Mouse (Mus musculus): ENCODE data around the gene Trim44. TPM values are rescaled to one million over a fixed set of nuclear protein-coding genes. Genes with fewer than 3 reads are reported as not detected.

The Trim44 gene
- 40.3 and 50.8 TPM in 2 replicates for polyA plus RNA-seq (2015; fragmentation: Nextera tagmentation; extraction: Ambion mirVana)

DNA sequence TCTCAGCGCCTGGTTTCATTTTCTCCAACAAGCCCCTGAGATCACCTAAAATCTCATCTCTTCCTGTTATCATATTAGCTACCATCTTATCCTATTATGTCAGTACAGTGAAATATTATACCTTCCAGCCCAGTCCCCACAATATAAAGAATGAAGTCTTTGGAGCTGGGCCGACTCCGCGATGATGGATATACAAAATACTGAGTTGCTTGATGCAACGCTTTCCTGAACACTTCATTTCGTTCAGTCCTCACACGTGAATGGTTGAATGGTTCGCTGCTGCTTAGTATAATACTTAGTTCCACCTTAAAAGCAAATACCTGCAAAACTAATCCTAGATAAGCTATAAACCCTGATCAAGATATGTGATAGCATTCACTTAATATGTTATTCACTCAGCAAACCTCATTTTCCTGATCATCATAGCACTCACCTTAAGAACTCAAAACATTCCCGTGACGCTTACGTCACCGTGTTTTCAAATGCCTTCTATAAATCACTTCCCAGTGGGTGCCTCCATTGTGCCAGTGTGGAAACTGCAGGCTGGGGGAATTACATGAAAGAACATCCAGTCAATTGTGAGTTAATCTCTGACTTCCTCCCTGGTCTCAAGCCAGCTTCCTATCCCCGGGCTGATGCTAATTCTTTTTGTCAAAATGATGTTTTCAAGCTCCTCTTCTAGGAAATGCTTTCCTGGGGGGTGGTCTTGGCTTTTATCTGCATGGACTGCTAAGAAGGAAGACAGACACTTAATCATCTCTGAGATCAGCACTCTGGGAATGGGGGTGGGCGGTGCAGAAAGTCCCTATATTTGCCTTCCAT, at the start of gene Trim44:
Gene Trim44 (minus strand): TSS at position 466 of the 822 bp plus-strand sequence.
- H3K9me3 ChIP-seq (ENCODE audit: control insufficient read depth, low read length): no peaks in the 10 kb centered on the region
- ATAC-seq: peak; percentile 56
- H3K4me2 ChIP-seq (ENCODE audit: low read length): peak within 1 kb of the TSS; percentile 34
- WGBS: 26% methylated on average over 14 of the region's 14 CpGs
- no peak within 1 kb of the TSS for H3K9ac ChIP-seq (ENCODE audit: low read depth, low read length)
- no peak within 1 kb of the TSS for H3K4me3 ChIP-seq (ENCODE audit: low read length)
- H3K36me3 ChIP-seq (ENCODE audit: control insufficient read depth, insufficient read depth, low read length): no peaks in the 10 kb centered on the region
- no peak within 1 kb of the TSS for H3K27ac ChIP-seq (ENCODE audit: low read depth, low read length)
- H3K4me1 ChIP-seq (ENCODE audit: control insufficient read depth, insufficient read depth, low read depth, low read length): peaks cover 2% of the 10 kb centered on the region; the same call in 1 of the 2 replicates
- no peaks in the 10 kb centered on the region; the same call in 1 of the 2 replicates for H3K27me3 ChIP-seq (replicated peaks; ENCODE audit: control insufficient read depth, insufficient read depth, low read length)

- WGBS: 95% methylated on average over 1 of the region's 1 CpGs
- no peaks in the 10 kb centered on the region for H3K36me3 ChIP-seq (ENCODE audit: control insufficient read depth, insufficient read depth, low read length)
- H3K9ac ChIP-seq (ENCODE audit: low read depth, low read length): no peak overlapping the region
- H3K4me2 ChIP-seq (ENCODE audit: low read length): no peak overlapping the region
- H3K27me3 ChIP-seq (replicated peaks; ENCODE audit: control insufficient read depth, insufficient read depth, low read length): no peaks in the 10 kb centered on the region
- ATAC-seq: no peak
- no peak overlapping the region for H3K27ac ChIP-seq (ENCODE audit: low read depth, low read length)
- no peak overlapping the region for H3K4me3 ChIP-seq (ENCODE audit: low read length)
- H3K9me3 ChIP-seq (ENCODE audit: control insufficient read depth, low read length): no peaks in the 10 kb centered on the region
- H3K4me1 ChIP-seq (ENCODE audit: control insufficient read depth, insufficient read depth, low read depth, low read length): peaks cover 6% of the 10 kb centered on the region
Observed at GRCm38 (mm10) chr2:102455126-102455525, 47.5 kb upstream of the Trim44 start.

DNA sequence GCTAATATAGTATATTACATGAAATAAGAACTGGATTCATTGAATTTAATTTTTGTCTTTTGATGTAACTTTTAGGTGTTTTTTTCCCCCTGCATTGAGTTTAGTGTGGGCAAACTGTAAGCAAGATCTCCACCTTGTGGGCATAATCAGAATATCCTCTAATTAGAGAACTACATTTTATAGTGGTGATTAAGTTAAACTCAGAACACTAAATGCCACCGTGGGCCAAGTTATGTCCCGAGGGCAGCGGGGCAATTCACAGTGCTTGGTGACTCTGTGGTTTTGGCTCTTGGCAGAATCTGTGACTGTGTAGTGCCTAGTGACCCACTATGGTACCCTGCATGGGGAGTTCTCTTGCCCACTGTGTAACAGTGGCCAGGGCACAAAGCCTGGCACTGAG, 45.8 kb upstream of the Trim44 start:
- Histone ChIP-seq H3K4me2 (ENCODE audit: low read length) (no peak overlapping the region), H3K9ac (ENCODE audit: low read depth, low read length) (no peak overlapping the region), H3K27ac (ENCODE audit: low read depth, low read length) (no peak overlapping the region), H3K36me3 (ENCODE audit: control insufficient read depth, insufficient read depth, low read length) (no peaks in the 10 kb centered on the region), H3K9me3 (ENCODE audit: control insufficient read depth, low read length) (no peaks in the 10 kb centered on the region), H3K4me1 (ENCODE audit: control insufficient read depth, insufficient read depth, low read depth, low read length) (peaks cover 10% of the 10 kb centered on the region), H3K27me3 (replicated peaks; ENCODE audit: control insufficient read depth, insufficient read depth, low read length) (no peaks in the 10 kb centered on the region), H3K4me3 (ENCODE audit: low read length) (no peak overlapping the region)
- WGBS: 38% methylated on average over 3 of the region's 3 CpGs
- ATAC-seq: no peak

- Histone ChIP-seq H3K36me3 (ENCODE audit: control insufficient read depth, insufficient read depth, low read length) (no peaks in the 10 kb centered on the region), H3K4me2 (ENCODE audit: low read length) (peak within 1 kb of the TSS; percentile 69), H3K27ac (ENCODE audit: low read depth, low read length) (peak within 1 kb of the TSS; percentile 95), H3K9ac (ENCODE audit: low read depth, low read length) (peak within 1 kb of the TSS; percentile 96), H3K4me3 (ENCODE audit: low read length) (peak within 1 kb of the TSS; percentile 89), H3K4me1 (ENCODE audit: control insufficient read depth, insufficient read depth, low read depth, low read length) (peaks cover 13% of the 10 kb centered on the region), H3K9me3 (ENCODE audit: control insufficient read depth, low read length) (no peaks in the 10 kb centered on the region), H3K27me3 (replicated peaks; ENCODE audit: control insufficient read depth, insufficient read depth, low read length) (no peaks in the 10 kb centered on the region)
- ATAC-seq: peak; percentile 81
- WGBS: 1% methylated on average over 34 of the region's 49 CpGs
Observed at GRCm38 (mm10) chr2:102451671-102452549, 44.3 kb upstream of the Trim44 start, which contains the start of gene Fjx1. Gene Fjx1 (minus strand): TSS chr2:102452499.

- Histone ChIP-seq H3K4me1 (ENCODE audit: control insufficient read depth, insufficient read depth, low read depth, low read length) (peaks cover 13% of the 10 kb centered on the region), H3K27me3 (replicated peaks; ENCODE audit: control insufficient read depth, insufficient read depth, low read length) (no peaks in the 10 kb centered on the region), H3K4me2 (ENCODE audit: low read length) (peak overlapping the region; percentile 69), H3K4me3 (ENCODE audit: low read length) (peak overlapping the region; percentile 89), H3K9ac (ENCODE audit: low read depth, low read length) (peak overlapping the region; percentile 96), H3K36me3 (ENCODE audit: control insufficient read depth, insufficient read depth, low read length) (no peaks in the 10 kb centered on the region), H3K27ac (ENCODE audit: low read depth, low read length) (peak overlapping the region; percentile 95), H3K9me3 (ENCODE audit: control insufficient read depth, low read length) (no peaks in the 10 kb centered on the region)
- under 1% methylated on average over 72 of the region's 109 CpGs for WGBS
- ATAC-seq: peak; percentile 57
Observed at GRCm38 (mm10) chr2:102450761-102451670, 43.4 kb upstream of the Trim44 start.

DNA sequence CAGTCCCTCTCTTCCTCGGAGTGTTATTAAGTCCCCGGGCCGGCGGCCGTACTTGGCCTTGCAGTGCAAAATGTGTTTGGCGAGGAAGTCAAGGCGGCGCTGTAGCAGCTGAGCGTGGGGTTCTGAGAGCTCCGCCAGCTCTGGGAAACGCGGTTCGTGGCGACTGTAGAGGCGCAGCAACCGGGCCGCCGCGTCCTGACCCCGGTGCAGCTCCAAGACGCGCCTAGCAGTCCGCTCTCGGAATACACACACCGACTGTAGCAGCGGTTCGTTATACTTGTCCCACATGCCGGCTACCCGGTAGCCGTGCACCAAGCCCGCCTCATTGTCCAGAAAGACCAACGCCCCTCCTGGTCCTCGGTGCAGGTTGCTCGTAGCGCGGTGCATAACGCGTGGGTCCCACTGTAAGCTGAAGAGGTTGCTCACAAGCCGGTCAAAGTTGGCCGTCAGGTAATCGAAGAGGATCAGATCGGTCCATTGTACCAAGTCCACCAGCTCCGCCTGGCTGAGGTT, 42.7 kb upstream of the Trim44 start:
- Histone ChIP-seq H3K27me3 (replicated peaks; ENCODE audit: control insufficient read depth, insufficient read depth, low read length) (no peaks in the 10 kb centered on the region), H3K4me2 (ENCODE audit: low read length) (peak overlapping the region; percentile 69), H3K4me1 (ENCODE audit: control insufficient read depth, insufficient read depth, low read depth, low read length) (peaks cover 13% of the 10 kb centered on the region), H3K9ac (ENCODE audit: low read depth, low read length) (peak overlapping the region; percentile 96), H3K36me3 (ENCODE audit: control insufficient read depth, insufficient read depth, low read length) (no peaks in the 10 kb centered on the region), H3K9me3 (ENCODE audit: control insufficient read depth, low read length) (no peaks in the 10 kb centered on the region), H3K27ac (ENCODE audit: low read depth, low read length) (peak overlapping the region; percentile 95), H3K4me3 (ENCODE audit: low read length) (peak overlapping the region; percentile 89)
- ATAC-seq: peak; percentile 44
- under 1% methylated on average over 43 of the region's 43 CpGs for WGBS

DNA sequence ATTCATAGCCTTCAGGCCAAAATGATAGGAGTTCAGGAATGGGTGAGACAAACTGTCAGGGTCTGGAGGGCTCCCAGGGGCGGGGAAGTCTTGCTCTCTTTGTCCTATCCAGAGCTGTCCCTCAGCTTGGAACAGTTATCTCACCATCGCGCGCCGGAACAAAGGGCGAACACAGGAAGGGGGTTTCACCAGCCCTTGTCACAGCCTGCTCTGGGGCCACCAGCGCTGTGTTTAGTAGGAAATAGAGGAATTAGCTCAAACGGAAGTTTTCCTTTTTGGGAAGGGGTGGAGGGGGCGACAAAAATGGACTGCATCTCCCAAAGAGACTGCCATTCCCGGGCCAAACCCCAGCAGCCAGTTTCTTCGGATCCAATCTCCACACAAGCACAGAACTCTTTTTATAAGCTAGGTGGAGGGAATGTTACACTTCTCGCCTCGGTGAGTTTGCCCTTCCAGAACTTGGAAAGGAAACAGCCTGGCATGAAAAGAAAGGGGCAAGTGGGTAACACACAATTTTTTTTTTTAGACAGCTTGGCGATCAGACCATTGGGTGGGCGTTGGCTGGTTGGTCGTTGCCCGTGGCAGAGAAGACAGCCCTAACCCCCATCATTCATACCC, 42.1 kb upstream of the Trim44 start:
- 0% methylated on average over 17 of the region's 17 CpGs for WGBS
- ATAC-seq: 0 out of 2 replicates have a peak, but pooled peaks have one; percentile 25
- peak overlapping the region; percentile 96 for H3K9ac ChIP-seq (ENCODE audit: low read depth, low read length)
- H3K27me3 ChIP-seq (replicated peaks; ENCODE audit: control insufficient read depth, insufficient read depth, low read length): no peaks in the 10 kb centered on the region
- peak overlapping the region; percentile 89 for H3K4me3 ChIP-seq (ENCODE audit: low read length)
- no peaks in the 10 kb centered on the region for H3K9me3 ChIP-seq (ENCODE audit: control insufficient read depth, low read length)
- peak overlapping the region; percentile 95 for H3K27ac ChIP-seq (ENCODE audit: low read depth, low read length)
- H3K4me2 ChIP-seq (ENCODE audit: low read length): peak overlapping the region; percentile 69
- H3K36me3 ChIP-seq (ENCODE audit: control insufficient read depth, insufficient read depth, low read length): no peaks in the 10 kb centered on the region
- peaks cover 13% of the 10 kb centered on the region for H3K4me1 ChIP-seq (ENCODE audit: control insufficient read depth, insufficient read depth, low read depth, low read length)

GRCm38 (mm10) chr2:102449056-102449455, 41.4 kb upstream of the Trim44 start:
- no peaks in the 10 kb centered on the region for H3K9me3 ChIP-seq (ENCODE audit: control insufficient read depth, low read length)
- H3K4me1 ChIP-seq (ENCODE audit: control insufficient read depth, insufficient read depth, low read depth, low read length): peaks cover 13% of the 10 kb centered on the region
- H3K36me3 ChIP-seq (ENCODE audit: control insufficient read depth, insufficient read depth, low read length): no peaks in the 10 kb centered on the region
- peak overlapping the region; percentile 89 for H3K4me3 ChIP-seq (ENCODE audit: low read length)
- H3K4me2 ChIP-seq (ENCODE audit: low read length): peak overlapping the region; percentile 69
- peak overlapping the region; percentile 20; the same call in 1 of the 2 replicates for H3K9ac ChIP-seq (ENCODE audit: low read depth, low read length)
- WGBS: 3% methylated on average over 1 of the region's 1 CpGs
- no peaks in the 10 kb centered on the region for H3K27me3 ChIP-seq (replicated peaks; ENCODE audit: control insufficient read depth, insufficient read depth, low read length)
- no peak for ATAC-seq
- no peak overlapping the region for H3K27ac ChIP-seq (ENCODE audit: low read depth, low read length)
